Mouse (Mus musculus) gastrocnemius, adult 8-10 months (tissue): ENCODE results near the gene Abca13. TPM values are rescaled to one million over a fixed set of nuclear protein-coding genes. Genes with fewer than 3 reads are reported as not detected.
"Not testable (repeated sequence)": the region's sequence is repeated elsewhere in the genome, so short reads cannot be mapped to it uniquely, and the experiment has no call there.

Experiments
- DNase-seq, 2 experiments: peaks; one replicate each; pipeline ENCODE4 v3.0.0; 2022; ENCODE audit warnings: low spot score in 2 of 2
- total RNA-seq, 4 experiments: library from RNA; stranded (reverse); gene quantifications; 2 replicates each; pipeline ENCODE4 v1.2.4; 2022

The Abca13 gene
- total RNA-seq, 4 experiments from 2014 or later = not detected

- DNase-seq = no peak
These were observed 99.4 kb downstream of the Abca13 start for GRCm38 (mm10) chr11:9291168-9291567.

- no peak for DNase-seq
These were observed 107.9 kb downstream of the Abca13 start for GRCm38 (mm10) chr11:9299615-9300014.

DNA sequence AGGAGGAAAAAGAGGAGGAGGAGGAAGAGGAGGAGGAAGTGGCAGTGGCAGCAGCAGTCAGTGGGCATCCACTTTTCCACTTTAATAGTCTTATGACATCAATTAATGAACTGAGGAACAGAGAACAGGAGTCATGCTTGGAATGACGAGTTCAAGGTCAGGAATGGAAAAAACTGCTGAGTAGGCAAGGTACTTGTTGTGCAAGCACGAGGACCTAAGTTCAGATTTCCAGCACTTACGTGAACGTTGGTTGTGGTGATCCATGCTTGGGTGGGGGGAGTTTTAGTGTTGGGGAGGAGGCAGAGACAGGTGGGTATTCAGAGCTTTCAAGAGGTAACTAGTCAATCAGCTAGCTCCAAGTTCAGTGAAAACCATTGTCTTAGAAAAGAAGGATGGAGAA is 113.7 kb downstream of the Abca13 start:
- no peak for DNase-seq

- no peak for DNase-seq
These were observed 124.8 kb downstream of the Abca13 start for GRCm38 (mm10) chr11:9316545-9316944.

- DNase-seq = peak; percentile 3 to 4
These were observed 125.6 kb downstream of the Abca13 start for GRCm38 (mm10) chr11:9317076-9317929.

DNA sequence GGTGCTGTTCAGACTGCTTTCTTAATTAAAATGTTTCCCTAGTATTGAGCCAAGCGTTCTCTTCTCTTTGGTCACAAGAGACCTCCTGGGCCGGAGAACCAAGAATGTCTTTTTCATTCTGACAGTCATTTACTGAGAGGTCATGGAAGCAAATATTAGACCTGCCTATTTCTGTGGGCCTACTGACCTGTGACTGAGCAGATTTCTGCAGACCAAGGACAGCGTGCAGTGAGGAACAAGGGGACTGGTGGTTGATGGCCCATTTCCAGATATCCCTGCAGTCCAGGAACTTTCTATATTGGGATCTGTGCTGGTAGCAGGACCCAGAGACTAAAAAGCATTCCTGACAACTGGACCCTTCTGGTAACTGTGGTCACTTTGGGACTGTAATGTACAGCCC is 146.4 kb downstream of the Abca13 start:
- DNase-seq = no peak

DNA sequence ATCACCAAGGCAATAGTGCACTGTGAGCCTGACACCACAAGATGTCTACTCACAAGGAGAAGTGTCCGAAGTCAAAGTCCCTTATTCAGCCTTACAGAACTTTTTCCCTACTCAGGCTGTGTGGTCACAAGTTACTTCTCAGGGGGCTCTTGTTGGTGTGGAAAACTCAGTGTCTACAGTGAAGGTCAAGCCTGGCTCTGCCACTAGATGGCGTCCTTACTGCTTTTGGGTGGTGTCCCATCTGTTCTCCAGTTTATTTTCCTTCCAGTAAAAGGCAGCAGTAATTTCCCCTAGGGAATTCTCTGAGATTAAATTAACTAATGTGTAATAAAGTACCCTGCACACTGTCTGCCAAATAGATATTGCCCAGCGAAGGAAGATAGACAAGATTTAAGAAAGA is 156.0 kb downstream of the Abca13 start:
- no peak for DNase-seq

- no peak for DNase-seq
These were observed 181.4 kb downstream of the Abca13 start for GRCm38 (mm10) chr11:9373160-9373559.

DNA sequence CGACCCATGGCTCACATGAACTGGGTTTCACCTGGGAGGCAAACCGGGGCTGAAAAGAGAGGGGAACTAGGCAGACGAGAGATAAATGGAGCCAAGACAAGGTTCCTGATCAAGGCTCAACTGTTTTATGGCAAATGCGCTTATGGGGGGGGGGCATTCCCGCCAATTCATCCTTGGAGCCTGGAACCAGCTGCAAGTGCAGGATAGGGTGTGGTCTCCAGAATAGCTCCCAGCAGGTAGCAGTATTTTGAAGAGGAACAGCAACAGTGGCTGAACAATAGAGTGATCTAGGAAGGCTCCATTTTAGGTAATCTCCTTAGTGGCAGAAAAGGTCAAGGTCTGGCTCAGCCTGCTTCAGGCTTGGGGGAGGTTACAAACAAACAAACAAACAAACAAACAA is 182.7 kb downstream of the Abca13 start:
- DNase-seq = not testable (repeated sequence)

DNA sequence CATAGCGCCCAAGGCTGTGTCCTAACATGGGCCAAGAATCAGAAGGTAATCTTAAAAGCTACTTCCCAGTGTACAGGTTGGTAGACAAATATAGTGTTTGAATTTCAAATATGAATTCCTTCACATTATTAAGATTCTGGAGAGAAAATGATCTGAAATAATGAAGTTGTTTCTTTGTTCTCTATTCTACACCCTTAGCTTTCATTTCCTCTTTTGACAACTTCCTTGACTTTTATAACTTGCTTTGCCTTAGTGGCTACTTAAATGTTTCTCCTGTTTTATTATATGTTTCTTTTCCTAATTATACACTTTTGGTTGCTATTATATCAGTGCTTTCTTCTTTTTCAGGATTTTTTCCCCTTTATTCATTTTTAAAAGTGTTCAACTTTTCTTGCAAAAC is 196.8 kb downstream of the Abca13 start:
- no peak for DNase-seq

GRCm38 (mm10) chr11:9416946-9417345 is 225.2 kb downstream of the Abca13 start:
- no peak for DNase-seq

DNA sequence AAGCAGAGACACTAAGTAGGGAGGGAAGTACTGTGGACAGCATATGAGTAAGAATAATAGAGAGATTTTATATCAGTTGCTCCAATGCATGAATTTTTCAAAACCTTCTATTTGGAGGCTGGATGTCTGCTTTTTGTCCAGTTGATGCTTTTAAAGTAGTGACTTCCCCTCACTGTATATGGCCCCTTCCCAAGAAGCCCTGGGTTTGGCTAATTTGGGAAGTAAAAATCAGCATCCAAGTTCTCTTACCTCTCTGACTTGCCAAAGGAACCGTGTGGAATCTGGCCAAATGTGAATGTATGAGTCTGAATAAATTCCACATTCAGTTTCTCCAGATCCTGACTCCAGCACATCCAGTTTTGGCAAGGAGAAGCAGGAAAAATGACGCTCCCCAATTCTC is 228.5 kb downstream of the Abca13 start:
- no peak for DNase-seq

- DNase-seq = no peak
These were observed 235.7 kb downstream of the Abca13 start for GRCm38 (mm10) chr11:9427411-9427810.

- DNase-seq = no peak
These were observed 241.1 kb downstream of the Abca13 start for GRCm38 (mm10) chr11:9432807-9433206.

DNA sequence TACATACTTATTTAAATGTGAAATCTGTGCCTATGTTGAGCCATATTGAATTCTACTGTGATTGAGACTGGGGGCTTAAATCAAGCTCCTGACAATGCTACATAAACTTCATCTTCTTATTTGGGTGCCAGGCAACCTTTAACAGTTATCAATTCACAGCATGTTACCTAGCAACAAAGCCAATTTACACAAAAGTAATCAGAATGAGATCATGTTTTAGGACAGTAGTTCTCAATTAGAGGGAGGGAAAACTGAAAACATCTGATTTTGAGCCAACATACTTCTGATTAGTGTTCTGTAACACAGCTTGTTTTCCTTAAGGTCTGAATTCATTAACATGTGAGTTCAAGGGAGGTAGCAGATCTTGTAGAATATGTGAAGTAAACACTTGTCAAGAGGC is 244.9 kb downstream of the Abca13 start:
- DNase-seq = no peak

DNA sequence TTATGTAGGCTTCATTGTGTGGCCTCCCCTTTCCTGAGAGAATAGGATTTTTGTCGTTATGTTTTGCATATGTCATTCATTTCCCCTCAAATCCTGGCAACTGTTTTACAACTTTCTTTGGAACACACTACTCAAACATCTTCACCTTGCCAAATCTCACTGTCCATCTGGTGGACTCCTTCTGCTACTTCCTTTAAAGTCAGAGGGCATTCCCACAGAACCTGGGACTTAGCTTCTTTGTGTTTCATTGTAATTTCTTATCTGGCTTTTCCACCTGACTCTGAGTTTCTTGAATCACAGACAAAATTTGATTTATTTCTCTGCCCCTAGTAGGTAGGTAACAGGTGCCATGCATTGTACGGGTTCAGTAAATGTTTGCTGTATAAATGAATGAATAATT is 248.0 kb downstream of the Abca13 start:
- DNase-seq = no peak

DNA sequence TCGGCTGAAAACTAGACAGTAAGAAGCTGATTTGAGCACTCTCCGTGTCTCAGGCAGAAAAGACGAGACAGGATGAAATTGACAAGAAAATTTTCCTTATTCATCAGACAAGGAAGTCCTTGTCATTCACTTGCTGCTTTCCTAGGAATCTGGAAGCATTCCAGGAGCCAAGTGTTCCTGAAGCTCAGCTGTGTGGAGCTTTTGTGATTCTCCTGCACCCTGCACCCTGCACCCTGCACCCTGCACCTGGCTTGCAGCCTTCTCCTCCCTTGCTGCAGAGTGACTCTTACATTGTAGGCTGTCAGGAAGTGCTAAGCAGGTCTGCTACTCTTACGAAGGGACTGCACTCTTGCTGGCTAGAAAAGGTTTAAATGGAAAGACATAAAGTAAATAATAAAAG is 249.4 kb downstream of the Abca13 start:
- no peak for DNase-seq

DNA sequence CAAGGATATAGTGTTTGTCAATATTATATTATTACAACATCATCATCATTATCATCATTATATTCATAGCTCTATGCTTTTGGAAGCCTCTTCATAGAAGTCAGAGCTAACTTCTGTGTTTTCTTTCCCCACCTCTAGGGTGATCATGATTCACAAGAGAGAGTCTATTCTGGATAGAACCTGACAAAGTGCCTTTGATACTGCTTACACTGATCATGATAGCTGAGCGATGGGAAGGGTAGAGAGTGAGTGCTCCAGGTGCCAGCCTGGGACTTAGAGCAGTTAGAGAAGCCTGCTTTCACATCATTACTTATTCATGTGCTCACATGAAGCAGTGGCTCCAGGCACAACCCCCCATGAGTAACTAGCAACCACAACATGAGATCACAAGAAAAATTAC is 280.7 kb downstream of the Abca13 start:
- no peak for DNase-seq

GRCm38 (mm10) chr11:9481511-9481910 is 289.8 kb downstream of the Abca13 start:
- no peak for DNase-seq

GRCm38 (mm10) chr11:9500326-9501142 is 308.8 kb downstream of the Abca13 start:
- DNase-seq = no peak

- not testable (repeated sequence) for DNase-seq
These were observed 323.2 kb downstream of the Abca13 start for GRCm38 (mm10) chr11:9514966-9515365.

DNA sequence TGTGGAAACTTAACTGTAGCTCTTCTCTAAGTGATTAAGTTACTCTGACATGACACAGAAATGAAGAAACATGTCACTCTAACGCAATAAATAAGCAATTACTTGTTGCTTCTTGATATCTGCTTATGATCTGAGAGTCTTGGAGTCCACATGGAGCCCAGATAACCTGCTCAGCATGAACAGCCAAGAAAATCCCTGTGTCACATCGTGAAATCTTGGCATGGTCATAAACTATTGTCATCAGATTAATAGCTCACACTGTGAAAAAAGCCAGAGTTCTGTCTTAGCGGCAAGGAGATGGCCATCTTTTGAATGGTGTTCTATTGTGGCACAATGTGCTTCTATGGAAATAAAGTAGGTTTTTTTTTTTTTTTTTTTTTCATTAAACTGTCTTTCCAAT is 336.8 kb downstream of the Abca13 start:
- DNase-seq = no peak

DNA sequence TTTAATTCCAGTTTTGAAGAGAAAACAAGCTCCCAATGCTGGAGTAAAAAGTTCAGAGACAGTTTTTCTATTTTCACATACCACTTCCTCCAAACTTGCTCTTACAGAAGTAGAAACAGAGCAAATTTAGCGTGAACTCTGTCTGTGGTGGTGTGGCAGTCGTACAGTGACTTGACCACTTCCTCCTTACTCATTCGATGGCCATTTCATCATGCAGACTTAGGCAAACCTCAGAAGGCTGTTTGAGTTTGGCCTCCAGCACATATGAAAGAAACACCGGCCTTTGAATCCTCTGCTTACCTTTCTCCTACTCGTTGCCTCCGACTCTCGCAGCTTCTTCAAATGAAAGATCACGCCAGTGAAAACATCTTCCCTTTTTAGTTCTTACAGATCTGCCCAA is 340.0 kb downstream of the Abca13 start:
- no peak for DNase-seq
